ENCODE assay signal across 8 mouse cellular contexts in genomic region chr16:34469277-34469868, GRCm38 (mm10).
A peak's percentile ranks its signal among the peaks of the same experiment; 100 is the strongest.
DNase-seq lines count a peak whose midpoint lies in the region; ATAC-seq lines count a peak whose summit lies in the region.

No protein-coding gene starts in this region.

- peak overlapping the region; percentile 48; the same call in 1 of the 2 replicates for H3K27ac ChIP-seq in embryonic facial prominence, embryonic 10.5 days (replicated peaks)
- peak overlapping the region; percentile 47; the same call in 1 of the 2 replicates for H3K27ac ChIP-seq in hindbrain, embryonic 15.5 days (replicated peaks)

- peak; percentile 77 for ATAC-seq in hindbrain, embryonic 15.5 days (ENCODE audit: low FRiP score, low read depth)
- ATAC-seq in cerebellum, adult (ENCODE audit: insufficient number of reproducible peaks, low FRiP score, low TSS enrichment) = no peak
- ATAC-seq in megakaryocyte progenitor cell, adult 5-6 weeks (replicated peaks; ENCODE audit: poor library complexity) = no peak

- H3K4me3 ChIP-seq in embryonic facial prominence, embryonic 10.5 days = no peak overlapping the region
- H3K4me3 ChIP-seq in hindbrain, embryonic 15.5 days = no peak overlapping the region

- no peaks in the 10 kb centered on the region for H3K36me3 ChIP-seq in embryonic facial prominence, embryonic 10.5 days (replicated peaks)
- no peaks in the 10 kb centered on the region for H3K36me3 ChIP-seq in hindbrain, embryonic 15.5 days

- peaks cover 69% of the 10 kb centered on the region for H3K4me1 ChIP-seq in embryonic facial prominence, embryonic 10.5 days
- peaks cover 76% of the 10 kb centered on the region for H3K4me1 ChIP-seq in hindbrain, embryonic 15.5 days (replicated peaks)

- WGBS in embryonic facial prominence, embryonic 10.5 days = 61% methylated on average over 8 of the region's 8 CpGs
- 26% methylated on average over 8 of the region's 8 CpGs for WGBS in hindbrain, embryonic 15.5 days

- H3K9me3 ChIP-seq in embryonic facial prominence, embryonic 10.5 days = no peaks in the 10 kb centered on the region
- H3K9me3 ChIP-seq in hindbrain, embryonic 15.5 days = no peaks in the 10 kb centered on the region

- H3K4me2 ChIP-seq in hindbrain, embryonic 15.5 days = peak overlapping the region; percentile 29

- no peaks in the 10 kb centered on the region for H3K27me3 ChIP-seq in embryonic facial prominence, embryonic 10.5 days (replicated peaks; ENCODE audit: low read depth, poor library complexity, severe bottlenecking)
- no peaks in the 10 kb centered on the region for H3K27me3 ChIP-seq in hindbrain, embryonic 15.5 days

- DNase-seq in heart, adult 18-20 months = peak; percentile 27 to 40
- DNase-seq in heart, adult 8-10 months (ENCODE audit: low spot score) = no peak
- no peak for DNase-seq in embryonic facial prominence, embryonic 10.5 days (ENCODE audit: low spot score)
- DNase-seq in left cerebral cortex, postnatal 36 days (ENCODE audit: low spot score in 2 of 2) = peak; percentile 66 to 75
- DNase-seq in right cerebral cortex, postnatal 4 days = peak; percentile 72

- intact Hi-C loops in left cerebral cortex, postnatal 36 days (cut with DNase I) = loop anchor here (2.0 to 5.0 kb wide), 2 partner anchors 21 to 43 kb away; no protein-coding TSS in a partner anchor

- H3K9ac ChIP-seq in hindbrain, embryonic 15.5 days = no peak overlapping the region

Comparison
In these comparisons a context has a peak if more than half of its experiments do, and no peak if none do; other contexts are left out.
1. DNase-seq: peak in heart, adult 18-20 months (2 of 2), left cerebral cortex, postnatal 36 days (2 of 2) and right cerebral cortex, postnatal 4 days (single experiment); none in heart, adult 8-10 months (single experiment) and embryonic facial prominence, embryonic 10.5 days (single experiment).